Mouse (Mus musculus) kidney, postnatal 0 days (tissue): Measurements from ENCODE around the gene Gm10775. TPM values are rescaled to one million over a fixed set of nuclear protein-coding genes. Genes with fewer than 3 reads are reported as not detected.

Experiments used
- ATAC-seq: fragments of 200-750 bp; cut with Nextera tagmentation; replicated peaks from 2 replicates; pipeline ENCODE4 v1.8.0; 2017; ENCODE audit warnings: low read depth, moderate number of reproducible peaks, moderate TSS enrichment, moderate library complexity; ENCODE audit not compliant: low FRiP score
- DNase-seq: peaks from one replicate; pipeline ENCODE4 v3.0.0-alpha.2; 2016; ENCODE audit warnings: low spot score
- H3K27ac ChIP-seq: fragments of 300-500 bp; sonication (generic); 2 replicates; pipeline ENCODE4 v1.5.1; 2014; ENCODE audit warnings: mild to moderate bottlenecking
- H3K27me3 ChIP-seq: fragments of 300-500 bp; sonication (generic); 2 replicates; pipeline ENCODE4 v1.6.1; 2014; ENCODE audit warnings: low read length, mixed read lengths; ENCODE audit not compliant: insufficient read depth
- H3K36me3 ChIP-seq: fragments of 300-500 bp; sonication (generic); 2 replicates; pipeline ENCODE4 v1.6.1; 2014; ENCODE audit warnings: low read length, mixed read lengths; ENCODE audit not compliant: insufficient read depth
- H3K4me1 ChIP-seq: fragments of 300-500 bp; sonication (generic); replicated peaks from 2 replicates; pipeline ENCODE4 v1.6.1; 2014; ENCODE audit warnings: antibody characterized with exemption, low read length, mixed read lengths; ENCODE audit not compliant: insufficient read depth
- H3K4me2 ChIP-seq: fragments of 300-500 bp; sonication (generic); 2 replicates; pipeline ENCODE4 v1.6.1; 2014; ENCODE audit warnings: mild to moderate bottlenecking, low read length, moderate library complexity, mixed read lengths
- H3K4me3 ChIP-seq: fragments of 300-500 bp; sonication (generic); replicated peaks from 2 replicates; pipeline ENCODE4 v1.5.1; 2014; ENCODE audit warnings: low read depth, low read length
- H3K9ac ChIP-seq: fragments of 300-500 bp; sonication (generic); 2 replicates; pipeline ENCODE4 v1.6.1; 2014; ENCODE audit warnings: low read depth, low read length
- H3K9me3 ChIP-seq: fragments of 300-500 bp; sonication (generic); replicated peaks from 2 replicates; pipeline ENCODE4 v1.6.1; 2016; ENCODE audit warnings: low read length, inconsistent platforms, mixed read lengths
- CTCF ChIP-seq: IDR thresholded peaks from 2 replicates; pipeline ENCODE4 v1.5.1; 2016; ENCODE audit warnings: antibody characterized with exemption, low read depth, mild to moderate bottlenecking, moderate library complexity
- WGBS: fragments of 180-500 bp; shearing (Covaris S2); extraction: QIAGEN DNeasy Blood & Tissue Kit; methylation state at CpG from one replicate; pipeline ENCODE4 v1.1.7; 2014; 5-methylcytosine and 5-hydroxymethylcytosine counted together
- polyA plus RNA-seq: library from polyadenylated mRNA; unstranded; fragments of >200 nt; fragmentation: Nextera tagmentation; extraction: Ambion mirVana; gene quantifications from 2 replicates; pipeline ENCODE4 v1.2.1, GENCODE M21; 2015

The Gm10775 gene
- polyA plus RNA-seq = not detected in 2 replicates

GRCm38 (mm10) chr13:65259239-65259638 lies at the start of gene Gm10775:
Gene Gm10775, plus strand, starts transcription at chr13:65259539.
- WGBS = 49% methylated on average over 29 of the region's 29 CpGs
- peak within 1 kb of the TSS; percentile 13; the same call in 1 of the 2 replicates for H3K4me3 ChIP-seq

GRCm38 (mm10) chr13:65225945-65226344 lies 33.4 kb upstream of the Gm10775 start:
- ATAC-seq (no peak), DNase-seq (no peak)
- no peaks in the 10 kb centered on the region for H3K36me3 ChIP-seq
- WGBS = 61% methylated on average over 6 of the region's 6 CpGs
- H3K27ac ChIP-seq = no peak overlapping the region
- TF ChIP-seq CTCF = no peak
- no peaks in the 10 kb centered on the region for H3K9me3 ChIP-seq
- no peak overlapping the region for H3K9ac ChIP-seq
- no peak overlapping the region for H3K4me3 ChIP-seq
- H3K4me2 ChIP-seq = no peak overlapping the region
- H3K4me1 ChIP-seq = no peaks in the 10 kb centered on the region
- H3K27me3 ChIP-seq = no peaks in the 10 kb centered on the region

More at GRCm38 (mm10) chr13:65259239-65259638, at the start of gene Gm10775:
- peaks cover 11% of the 10 kb centered on the region for H3K36me3 ChIP-seq
- ATAC-seq (no peak), DNase-seq (no peak)
- peak within 1 kb of the TSS; percentile 23; the same call in 1 of the 2 replicates for H3K4me2 ChIP-seq
- H3K9me3 ChIP-seq = peaks cover 11% of the 10 kb centered on the region; the same call in 1 of the 2 replicates
- no peak within 1 kb of the TSS for H3K27ac ChIP-seq
- no peak for TF ChIP-seq CTCF
- H3K9ac ChIP-seq = no peak within 1 kb of the TSS
- H3K27me3 ChIP-seq = no peaks in the 10 kb centered on the region
- no peaks in the 10 kb centered on the region for H3K4me1 ChIP-seq

DNA sequence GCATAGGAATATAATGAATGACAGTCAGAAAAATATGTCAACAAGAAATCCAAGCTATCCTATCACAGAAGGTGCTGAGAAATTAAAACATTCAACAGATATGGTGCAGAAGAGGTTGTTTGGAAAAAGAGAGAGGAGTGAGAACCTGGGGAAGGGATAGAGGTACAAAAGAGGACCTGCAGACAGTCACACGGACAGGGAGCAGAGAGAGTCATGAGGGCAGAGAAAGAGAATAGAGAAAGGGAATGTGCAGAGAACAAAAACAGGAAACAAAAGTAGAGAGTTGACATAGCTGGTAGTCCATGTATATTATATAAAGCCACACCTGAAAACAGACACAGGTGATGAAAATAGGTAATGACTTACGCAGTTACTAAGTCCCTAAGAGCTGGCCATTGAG lies 32.7 kb upstream of the Gm10775 start:
- no peak for ATAC-seq
- H3K27ac ChIP-seq = no peak overlapping the region
- H3K36me3 ChIP-seq = no peaks in the 10 kb centered on the region
- H3K9me3 ChIP-seq = no peaks in the 10 kb centered on the region
- WGBS = 85% methylated on average over 2 of the region's 2 CpGs
- H3K27me3 ChIP-seq = no peaks in the 10 kb centered on the region
- no peak for DNase-seq
- H3K4me1 ChIP-seq = no peaks in the 10 kb centered on the region
- H3K9ac ChIP-seq = no peak overlapping the region
- no peak for TF ChIP-seq CTCF
- H3K4me3 ChIP-seq = no peak overlapping the region
- H3K4me2 ChIP-seq = no peak overlapping the region

DNA sequence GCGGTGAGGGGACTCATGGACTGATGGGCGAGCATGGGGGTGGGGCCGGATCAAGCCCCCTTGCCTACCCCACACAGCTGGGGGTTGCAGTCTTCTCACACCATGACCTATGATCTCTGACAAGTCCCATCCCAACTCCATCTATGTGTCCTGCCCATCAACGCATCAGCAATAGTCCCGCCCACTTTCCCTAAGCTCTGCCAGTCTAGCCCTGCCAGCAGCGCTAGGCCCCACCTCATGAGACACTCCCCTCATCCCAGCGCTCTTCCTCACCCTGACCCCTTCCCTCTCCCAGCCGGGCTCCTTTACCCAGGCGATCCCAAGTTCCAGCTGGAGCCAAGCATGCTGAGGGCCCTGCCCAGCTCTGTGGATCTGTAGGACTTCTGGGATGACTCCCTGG lies 22.1 kb upstream of the Gm10775 start:
- Histone ChIP-seq H3K36me3 (no peaks in the 10 kb centered on the region), H3K4me2 (no peak overlapping the region), H3K9ac (no peak overlapping the region), H3K27ac (no peak overlapping the region), H3K9me3 (no peaks in the 10 kb centered on the region), H3K27me3 (no peaks in the 10 kb centered on the region), H3K4me3 (no peak overlapping the region), H3K4me1 (peaks cover 2% of the 10 kb centered on the region; the same call in 1 of the 2 replicates)
- no peak for TF ChIP-seq CTCF
- WGBS = 70% methylated on average over 9 of the region's 9 CpGs
- no peak for ATAC-seq
- DNase-seq = no peak

DNA sequence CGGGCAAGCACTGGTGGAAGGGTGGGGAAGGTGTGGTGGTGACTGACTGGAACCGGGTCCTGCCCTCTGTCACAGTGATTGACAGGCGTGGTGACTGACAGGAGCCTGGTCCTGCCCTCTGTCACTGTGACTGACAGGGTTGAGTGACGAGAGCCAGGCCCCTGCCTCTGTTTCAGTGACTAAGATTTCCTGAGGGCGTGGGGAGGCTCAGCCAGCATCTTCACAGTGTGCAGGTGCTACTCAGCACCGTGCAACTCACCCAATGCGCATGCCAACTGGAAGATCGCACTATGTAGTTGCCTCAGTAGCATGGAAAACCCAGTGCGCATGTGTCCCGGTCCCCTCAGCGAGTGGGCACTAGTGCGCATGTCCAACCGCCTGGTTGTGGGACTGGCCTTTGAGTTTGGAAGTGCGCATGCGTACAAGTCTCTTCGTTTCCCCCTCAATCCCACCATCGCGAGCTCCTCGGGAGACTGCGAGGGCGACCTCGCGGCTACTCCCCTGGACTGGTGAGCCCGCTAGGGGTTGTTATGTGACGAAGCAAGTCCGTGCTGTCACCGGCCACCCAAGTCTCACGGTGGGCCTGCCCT lies 18.7 kb upstream of the Gm10775 start:
- DNase-seq = peak; percentile 99
- Histone ChIP-seq H3K27me3 (no peaks in the 10 kb centered on the region), H3K9me3 (no peaks in the 10 kb centered on the region), H3K27ac (peak overlapping the region; percentile 88), H3K9ac (peak overlapping the region; percentile 65), H3K4me3 (peak overlapping the region; percentile 64), H3K36me3 (no peaks in the 10 kb centered on the region), H3K4me1 (peaks cover 4% of the 10 kb centered on the region; the same call in 1 of the 2 replicates), H3K4me2 (peak overlapping the region; percentile 96)
- 2% methylated on average over 28 of the region's 28 CpGs for WGBS
- peak; percentile 0; the same call in 1 of the 2 replicates for TF ChIP-seq CTCF
- peak; percentile 93 for ATAC-seq

- Histone ChIP-seq H3K27ac (peak overlapping the region; percentile 88), H3K9ac (peak overlapping the region; percentile 65), H3K36me3 (no peaks in the 10 kb centered on the region), H3K4me3 (peak overlapping the region; percentile 64), H3K4me1 (peaks cover 4% of the 10 kb centered on the region; the same call in 1 of the 2 replicates), H3K4me2 (peak overlapping the region; percentile 96), H3K9me3 (0 out of 2 replicates have a peak, but pooled peaks cover 2% of the 10 kb centered on the region), H3K27me3 (no peaks in the 10 kb centered on the region)
- no peak for TF ChIP-seq CTCF
- ATAC-seq (peak; percentile 88), DNase-seq (peak; percentile 94)
- WGBS = under 1% methylated on average over 45 of the region's 45 CpGs
Observed at GRCm38 (mm10) chr13:65241099-65241626, 18.2 kb upstream of the Gm10775 start.
